Mouse (Mus musculus) brain, embryonic 14.5 days (tissue): ENCODE measurements around the gene Myct1. TPM values are rescaled to one million over a fixed set of nuclear protein-coding genes. Genes with fewer than 3 reads are reported as not detected.
A peak's percentile ranks its signal among the peaks of the same experiment; 100 is the strongest.

ENCODE experiments used
- DNase-seq: peaks from one replicate; pipeline ENCODE4 v3.0.0-alpha.2; 2011; ENCODE audit warnings: low read depth
- CTCF ChIP-seq: fragments of 200-500 bp; IDR thresholded peaks from 2 replicates; pipeline ENCODE4 v1.5.1; 2012; ENCODE audit warnings: inconsistent platforms, mild to moderate bottlenecking, moderate library complexity, borderline replicate concordance; ENCODE audit not compliant: insufficient read depth, insufficient read length; ENCODE audit errors: extremely low read depth
- POLR2A ChIP-seq: fragments of 200-500 bp; IDR thresholded peaks from 2 replicates; pipeline ENCODE4 v1.6.1; 2012; ENCODE audit warnings: mild to moderate bottlenecking, inconsistent platforms, borderline replicate concordance; ENCODE audit not compliant: poor library complexity, insufficient read depth, insufficient read length, severe bottlenecking; ENCODE audit errors: extremely low read depth
- polyA plus RNA-seq: library from polyadenylated mRNA; depleted of rRNA; stranded (reverse); fragments of >200 nt; gene quantifications from 2 replicates; pipeline ENCODE4 v1.2.3, GENCODE M21; 2012; rRNA removed

Gene Myct1
- polyA plus RNA-seq, 1 experiment = 1.1 TPM

- DNase-seq = no peak
These were observed 40.2 kb downstream of the Myct1 start for GRCm38 (mm10) chr10:5633672-5634200.

GRCm38 (mm10) chr10:5634336-5634735, 40.8 kb downstream of the Myct1 start:
- peak; percentile 70 for DNase-seq
- TF ChIP-seq CTCF (peak; percentile 20; the same call in 1 of the 2 replicates), POLR2A (no peak)

More at GRCm38 (mm10) chr10:5633672-5634200, 40.2 kb downstream of the Myct1 start:
- TF ChIP-seq POLR2A (no peak), CTCF (no peak)

GRCm38 (mm10) chr10:5637322-5637721, 43.7 kb downstream of the Myct1 start:
- TF ChIP-seq CTCF (no peak), POLR2A (no peak)
- no peak for DNase-seq

GRCm38 (mm10) chr10:5639112-5639511, 45.5 kb downstream of the Myct1 start, which contains the start of gene Vip:
Gene Vip, plus strand, starts transcription at chr10:5639218.
- peak; percentile 19 for DNase-seq
- TF ChIP-seq CTCF = no peak
- TF ChIP-seq POLR2A = no peak

Other genes starting within 250 kb of the Myct1 start
- gene Syne1, start 42.3 kb upstream of the Myct1 start, polyA plus RNA-seq = 9.0 and 20.4 TPM in 2 replicates
- 0.29 and 0.63 TPM in 2 replicates for gene Vip, start 45.4 kb downstream of the Myct1 start, polyA plus RNA-seq
- 14.9 and 19.4 TPM in 2 replicates for gene Fbxo5, start 211.8 kb downstream of the Myct1 start, polyA plus RNA-seq
- gene Mtrf1l, start 230.1 kb downstream of the Myct1 start, polyA plus RNA-seq = 3.0 and 5.6 TPM in 2 replicates